Mouse (Mus musculus) spleen, adult 2 months (tissue): Measurements from ENCODE around the gene Dhrs3.

Experiments used
- CTCF ChIP-seq: fragments of 200-500 bp; IDR thresholded peaks from 2 replicates; pipeline ENCODE4 v1.5.1; 2011; ENCODE audit warnings: mild to moderate bottlenecking, inconsistent platforms; ENCODE audit not compliant: insufficient read depth, insufficient read length, insufficient replicate concordance; ENCODE audit errors: extremely low read depth
- POLR2A ChIP-seq: fragments of 200-500 bp; IDR thresholded peaks from 2 replicates; pipeline ENCODE4 v1.6.1; 2011; ENCODE audit warnings: low read depth, low read length, inconsistent platforms

DNA sequence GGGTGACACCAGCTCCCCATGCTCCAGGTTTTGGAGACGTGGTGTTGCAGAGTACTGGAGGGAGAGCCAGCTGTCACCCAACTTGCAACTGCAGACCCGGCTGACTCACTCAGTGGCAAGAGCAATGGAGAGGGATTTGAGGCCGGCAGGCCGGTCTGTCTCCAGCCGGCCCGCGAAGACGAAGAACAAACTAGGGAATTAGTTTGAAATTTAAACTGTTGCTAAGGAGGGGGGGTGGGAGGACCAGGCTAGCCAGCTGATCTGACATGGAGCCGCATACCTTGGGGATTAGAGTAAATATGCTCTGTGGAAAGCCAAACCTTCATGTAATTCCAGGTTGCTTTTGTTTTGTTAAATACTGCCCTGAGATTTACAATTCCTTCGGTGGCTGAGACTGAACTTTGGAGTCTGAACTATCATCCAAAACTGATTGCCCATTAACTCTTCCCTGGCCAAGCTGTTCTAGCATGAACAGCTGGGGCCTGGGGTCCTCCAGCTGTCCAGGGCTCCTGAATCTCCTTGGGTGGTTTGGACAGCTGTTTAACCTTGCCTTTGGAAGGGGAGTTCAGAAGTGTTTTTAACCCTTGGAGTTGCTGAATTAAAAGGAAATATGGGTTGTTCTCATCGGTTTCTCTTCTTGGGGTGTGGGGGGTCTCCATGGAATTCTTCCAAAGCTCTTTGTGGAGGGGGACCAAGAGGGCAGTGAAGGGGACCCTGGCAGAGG lies 2.0 kb downstream of the Dhrs3 start:
- TF ChIP-seq POLR2A (no peak), CTCF (no peak)
